Mouse (Mus musculus) heart, embryonic 12.5 days (tissue): ENCODE measurements around the gene Tmem129. TPM values are rescaled to one million over a fixed set of nuclear protein-coding genes. Genes with fewer than 3 reads are reported as not detected.

Experiments used
- ATAC-seq: fragments of 200-750 bp; cut with Nextera tagmentation; 2 replicates; pipeline ENCODE4 v1.8.0; 2017; ENCODE audit warnings: moderate TSS enrichment, moderate library complexity; ENCODE audit not compliant: insufficient number of reproducible peaks, low FRiP score
- H3K27ac ChIP-seq: fragments of 300-500 bp; sonication (generic); 2 replicates; pipeline ENCODE4 v1.5.1; 2016; ENCODE audit warnings: mild to moderate bottlenecking, moderate library complexity; ENCODE audit not compliant: poor library complexity, severe bottlenecking
- H3K27me3 ChIP-seq: fragments of 300-500 bp; sonication (generic); replicated peaks from 2 replicates; pipeline ENCODE4 v1.6.1; 2016; ENCODE audit warnings: mild to moderate bottlenecking, moderate library complexity
- H3K36me3 ChIP-seq: fragments of 300-500 bp; sonication (generic); 2 replicates; pipeline ENCODE4 v1.6.1; 2016; ENCODE audit warnings: mild to moderate bottlenecking, moderate library complexity
- H3K4me1 ChIP-seq: fragments of 300-500 bp; sonication (generic); replicated peaks from 2 replicates; pipeline ENCODE4 v1.6.1; 2016; ENCODE audit warnings: mild to moderate bottlenecking
- H3K4me2 ChIP-seq: fragments of 300-500 bp; sonication (generic); 2 replicates; pipeline ENCODE4 v1.6.1; 2016; ENCODE audit warnings: mild to moderate bottlenecking, moderate library complexity
- H3K4me3 ChIP-seq: fragments of 300-500 bp; sonication (generic); 2 replicates; pipeline ENCODE4 v1.5.1; 2016; ENCODE audit warnings: mild to moderate bottlenecking
- H3K9ac ChIP-seq: fragments of 300-500 bp; sonication (generic); 2 replicates; pipeline ENCODE4 v1.6.1; 2016; ENCODE audit warnings: mild to moderate bottlenecking, moderate library complexity
- H3K9me3 ChIP-seq: fragments of 300-500 bp; sonication (generic); replicated peaks from 2 replicates; pipeline ENCODE4 v1.6.1; 2016; ENCODE audit warnings: mild to moderate bottlenecking, moderate library complexity
- WGBS: fragments of 180-500 bp; shearing (Covaris S2); methylation state at CpG from one replicate; pipeline ENCODE4 v1.1.7; 2016; 5-methylcytosine and 5-hydroxymethylcytosine counted together
- polyA plus RNA-seq: library from polyadenylated mRNA; unstranded; fragments of >200 nt; fragmentation: Nextera tagmentation; extraction: Ambion mirVana; gene quantifications from 2 replicates; pipeline ENCODE4 v1.2.1, GENCODE M21; 2016

The Tmem129 gene
- polyA plus RNA-seq, 1 experiment from 2014 or later = 34.3 TPM

- Histone ChIP-seq H3K4me1 (peaks cover 44% of the 10 kb centered on the region), H3K4me3 (peak overlapping the region; percentile 74), H3K4me2 (peak overlapping the region; percentile 83), H3K36me3 (peaks cover 46% of the 10 kb centered on the region), H3K9me3 (no peaks in the 10 kb centered on the region), H3K27me3 (no peaks in the 10 kb centered on the region), H3K9ac (peak overlapping the region; percentile 82), H3K27ac (peak overlapping the region; percentile 82)
- ATAC-seq = peak; percentile 40
- under 1% methylated on average over 32 of the region's 32 CpGs for WGBS
Measured at GRCm38 (mm10) chr5:33657251-33657786, 897 bp downstream of the Tmem129 start.

GRCm38 (mm10) chr5:33656739-33657138, 1.5 kb downstream of the Tmem129 start:
- H3K27me3 ChIP-seq = no peaks in the 10 kb centered on the region
- WGBS = 21% methylated on average over 1 of the region's 1 CpGs
- H3K4me3 ChIP-seq = peak overlapping the region; percentile 74
- H3K9ac ChIP-seq = peak overlapping the region; percentile 82
- peaks cover 40% of the 10 kb centered on the region for H3K36me3 ChIP-seq
- ATAC-seq = no peak
- H3K4me1 ChIP-seq = peaks cover 44% of the 10 kb centered on the region
- H3K27ac ChIP-seq = peak overlapping the region; percentile 82; the same call in 1 of the 2 replicates
- peak overlapping the region; percentile 83 for H3K4me2 ChIP-seq
- H3K9me3 ChIP-seq = no peaks in the 10 kb centered on the region

GRCm38 (mm10) chr5:33655251-33655840, 2.9 kb downstream of the Tmem129 start:
- H3K9ac ChIP-seq = peak overlapping the region; percentile 32; the same call in 1 of the 2 replicates
- no peak overlapping the region for H3K4me3 ChIP-seq
- H3K27me3 ChIP-seq = no peaks in the 10 kb centered on the region
- no peaks in the 10 kb centered on the region for H3K9me3 ChIP-seq
- no peak for ATAC-seq
- peaks cover 28% of the 10 kb centered on the region for H3K36me3 ChIP-seq
- H3K27ac ChIP-seq = no peak overlapping the region
- WGBS = 90% methylated on average over 10 of the region's 10 CpGs
- peaks cover 53% of the 10 kb centered on the region for H3K4me1 ChIP-seq
- no peak overlapping the region for H3K4me2 ChIP-seq

- H3K9ac ChIP-seq = 0 out of 2 replicates have a peak overlapping the region, but pooled peaks have one; percentile 5
- no peaks in the 10 kb centered on the region for H3K27me3 ChIP-seq
- ATAC-seq = no peak
- H3K4me3 ChIP-seq = no peak overlapping the region
- H3K27ac ChIP-seq = no peak overlapping the region
- peaks cover 30% of the 10 kb centered on the region for H3K36me3 ChIP-seq
- H3K9me3 ChIP-seq = no peaks in the 10 kb centered on the region
- no peak overlapping the region for H3K4me2 ChIP-seq
- peaks cover 51% of the 10 kb centered on the region for H3K4me1 ChIP-seq
- WGBS = 93% methylated on average over 13 of the region's 13 CpGs
Measured at GRCm38 (mm10) chr5:33654424-33654823, 3.8 kb downstream of the Tmem129 start.

- Histone ChIP-seq H3K27ac (peak overlapping the region; percentile 80), H3K9ac (peak overlapping the region; percentile 88), H3K4me3 (peak overlapping the region; percentile 85), H3K4me2 (peak overlapping the region; percentile 87), H3K27me3 (no peaks in the 10 kb centered on the region), H3K36me3 (peaks cover 43% of the 10 kb centered on the region), H3K4me1 (peaks cover 44% of the 10 kb centered on the region), H3K9me3 (no peaks in the 10 kb centered on the region)
- WGBS = 3% methylated on average over 9 of the region's 9 CpGs
- peak; percentile 3; the same call in 1 of the 2 replicates for ATAC-seq
Measured at GRCm38 (mm10) chr5:33652783-33653173, 5.4 kb downstream of the Tmem129 start.

- Histone ChIP-seq H3K36me3 (peaks cover 49% of the 10 kb centered on the region), H3K9ac (peak within 1 kb of the TSS; percentile 88), H3K4me3 (peak within 1 kb of the TSS; percentile 85), H3K27me3 (no peaks in the 10 kb centered on the region), H3K9me3 (no peaks in the 10 kb centered on the region), H3K4me1 (peaks cover 44% of the 10 kb centered on the region), H3K27ac (peak within 1 kb of the TSS; percentile 94), H3K4me2 (peak within 1 kb of the TSS; percentile 87)
- ATAC-seq = peak; percentile 97
- WGBS = under 1% methylated on average over 82 of the region's 82 CpGs
Measured at GRCm38 (mm10) chr5:33651921-33652782, 6.1 kb downstream of the Tmem129 start, which contains the start of gene Slbp. TSS of gene Slbp (minus strand) at chr5:33652574.

- peak overlapping the region; percentile 85 for H3K4me3 ChIP-seq
- no peak for ATAC-seq
- peaks cover 55% of the 10 kb centered on the region for H3K36me3 ChIP-seq
- H3K9ac ChIP-seq = peak overlapping the region; percentile 88
- H3K4me1 ChIP-seq = peaks cover 38% of the 10 kb centered on the region
- no peaks in the 10 kb centered on the region for H3K9me3 ChIP-seq
- under 1% methylated on average over 11 of the region's 11 CpGs for WGBS
- no peaks in the 10 kb centered on the region for H3K27me3 ChIP-seq
- peak overlapping the region; percentile 94 for H3K27ac ChIP-seq
- H3K4me2 ChIP-seq = peak overlapping the region; percentile 87
Measured at GRCm38 (mm10) chr5:33651541-33651920, 6.7 kb downstream of the Tmem129 start.

GRCm38 (mm10) chr5:33651017-33651416, 7.2 kb downstream of the Tmem129 start:
- no peaks in the 10 kb centered on the region for H3K27me3 ChIP-seq
- WGBS = 21% methylated on average over 2 of the region's 2 CpGs
- H3K4me2 ChIP-seq = peak overlapping the region; percentile 87
- peak overlapping the region; percentile 94 for H3K27ac ChIP-seq
- peak overlapping the region; percentile 88 for H3K9ac ChIP-seq
- H3K36me3 ChIP-seq = peaks cover 60% of the 10 kb centered on the region
- H3K4me1 ChIP-seq = peaks cover 33% of the 10 kb centered on the region
- peak overlapping the region; percentile 85 for H3K4me3 ChIP-seq
- H3K9me3 ChIP-seq = no peaks in the 10 kb centered on the region
- no peak for ATAC-seq

- H3K4me1 ChIP-seq = no peaks in the 10 kb centered on the region
- H3K27me3 ChIP-seq = no peaks in the 10 kb centered on the region
- no peak overlapping the region for H3K27ac ChIP-seq
- H3K36me3 ChIP-seq = peaks cover 80% of the 10 kb centered on the region
- H3K4me2 ChIP-seq = no peak overlapping the region
- WGBS = 46% methylated on average over 3 of the region's 3 CpGs
- no peak for ATAC-seq
- no peak overlapping the region for H3K9ac ChIP-seq
- no peaks in the 10 kb centered on the region for H3K9me3 ChIP-seq
- H3K4me3 ChIP-seq = no peak overlapping the region
Measured at GRCm38 (mm10) chr5:33640652-33641051, 17.6 kb downstream of the Tmem129 start.

- Histone ChIP-seq H3K4me3 (no peak overlapping the region), H3K9ac (no peak overlapping the region), H3K9me3 (no peaks in the 10 kb centered on the region), H3K4me1 (no peaks in the 10 kb centered on the region), H3K27me3 (no peaks in the 10 kb centered on the region), H3K27ac (no peak overlapping the region), H3K36me3 (peaks cover 74% of the 10 kb centered on the region), H3K4me2 (no peak overlapping the region)
- 52% methylated on average over 4 of the region's 4 CpGs for WGBS
- ATAC-seq = no peak
Measured at GRCm38 (mm10) chr5:33638826-33639225, 19.4 kb downstream of the Tmem129 start.
